Mouse (Mus musculus): ENCODE measurements at regions not wholly inside any gene's neighbourhood (a gene's known extent, or its start where the extent isn't known, plus 50 kb on each side); places are given as distances from the start of the nearest gene placed in this dataset.

DNA sequence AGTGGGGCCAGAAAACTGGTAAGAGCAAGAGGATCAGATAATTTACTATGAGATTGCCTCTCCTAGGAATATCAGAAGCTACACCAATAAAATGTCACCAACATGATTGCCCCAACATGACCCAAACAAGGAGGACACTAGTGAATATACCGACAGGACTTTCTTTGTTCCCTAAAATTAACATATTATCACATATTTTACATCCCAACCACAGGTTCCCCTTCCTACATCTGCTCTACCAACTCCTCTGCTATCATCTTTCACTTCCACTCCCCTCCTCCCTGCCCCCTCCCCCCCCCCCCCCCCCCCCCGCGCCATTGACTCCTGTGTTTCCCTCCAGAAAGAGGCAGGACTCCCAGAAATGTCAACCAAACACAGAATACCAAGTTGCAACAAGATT, 346.2 kb upstream of the Mgat4c start:
- TF ChIP-seq CTCF (IDR thresholded peaks at IDR 0.05; ENCODE audit: low read depth, low read length) (no peak), POLR2A (IDR thresholded peaks at IDR 0.05; ENCODE audit: borderline replicate concordance, low read depth, low read length) (no peak)
